In genomic region chr14:25607968-25608491, GRCm38 (mm10) we compare ENCODE assay signal across 7 mouse cellular contexts.
DNase-seq lines count a peak whose midpoint lies in the region; TF ChIP-seq lines count a peak whose summit lies in the region.

No protein-coding gene starts in this region.

- TF ChIP-seq CTCF in spleen, adult 2 months (IDR thresholded peaks at IDR 0.05; ENCODE audit: extremely low read depth, insufficient read depth, insufficient read length, insufficient replicate concordance) = no peak

- intact Hi-C loops in heart, postnatal 36 days (cut with DNase I) = loop anchor here (2.0 kb wide), 1 partner anchor 37 kb away; no protein-coding TSS in a partner anchor
- intact Hi-C loops in left cerebral cortex, postnatal 4 days (cut with DNase I) = no loop called here

- H3K27me3 ChIP-seq in embryonic facial prominence, embryonic 10.5 days (replicated peaks; ENCODE audit: low read depth, poor library complexity, severe bottlenecking) = no peaks in the 10 kb centered on the region
- H3K27me3 ChIP-seq in midbrain, embryonic 10.5 days (ENCODE audit: low read depth, poor library complexity, severe bottlenecking) = no peaks in the 10 kb centered on the region
- H3K27me3 ChIP-seq in spleen, adult 2 months (ENCODE audit: control insufficient read depth, insufficient read depth, low read length) = no peaks in the 10 kb centered on the region

- H3K27ac ChIP-seq in embryonic facial prominence, embryonic 10.5 days (replicated peaks) = peak overlapping the region; percentile 99
- H3K27ac ChIP-seq in midbrain, embryonic 10.5 days (replicated peaks) = peak overlapping the region; percentile 99
- peak overlapping the region; percentile 68 for H3K27ac ChIP-seq in spleen, adult 2 months (ENCODE audit: insufficient read depth, low read length)

- H3K9me3 ChIP-seq in embryonic facial prominence, embryonic 10.5 days = no peaks in the 10 kb centered on the region
- no peaks in the 10 kb centered on the region for H3K9me3 ChIP-seq in midbrain, embryonic 10.5 days (replicated peaks)

- H3K4me3 ChIP-seq in embryonic facial prominence, embryonic 10.5 days = peak overlapping the region; percentile 89
- peak overlapping the region; percentile 91 for H3K4me3 ChIP-seq in midbrain, embryonic 10.5 days
- peak overlapping the region; percentile 67 for H3K4me3 ChIP-seq in spleen, adult 2 months (ENCODE audit: extremely low read depth, insufficient read depth, insufficient read length)

- peaks cover 21% of the 10 kb centered on the region for H3K36me3 ChIP-seq in embryonic facial prominence, embryonic 10.5 days (replicated peaks)
- peaks cover 28% of the 10 kb centered on the region for H3K36me3 ChIP-seq in midbrain, embryonic 10.5 days
- H3K36me3 ChIP-seq in spleen, adult 2 months (ENCODE audit: control insufficient read depth, insufficient read depth, low read length) = no peaks in the 10 kb centered on the region

- under 1% methylated on average over 53 of the region's 53 CpGs for WGBS in embryonic facial prominence, embryonic 10.5 days
- WGBS in midbrain, embryonic 10.5 days = 1% methylated on average over 53 of the region's 53 CpGs
- 2% methylated on average over 46 of the region's 53 CpGs for WGBS in spleen, adult 2 months

- DNase-seq in CD4-positive helper T cell, adult 2 months (ENCODE audit: low read depth, low spot score) = peak; percentile 78
- DNase-seq in ES-CJ7 (ENCODE audit: low read depth, low spot score) = peak; percentile 76
- DNase-seq in embryonic facial prominence, embryonic 10.5 days (ENCODE audit: low spot score) = peak; percentile 78
- DNase-seq in heart, postnatal 36 days = peak; percentile 46 to 71
- DNase-seq in left cerebral cortex, postnatal 4 days = peak; percentile 47
- DNase-seq in midbrain, embryonic 10.5 days (ENCODE audit: low spot score) = peak; percentile 74
- peak in 1 of 2 experiments; percentile 76 for DNase-seq in spleen, adult 2 months (ENCODE audit: low read depth in 1 of 2, low spot score in 2 of 2)

- H3K4me1 ChIP-seq in embryonic facial prominence, embryonic 10.5 days = peaks cover 88% of the 10 kb centered on the region
- peaks cover 96% of the 10 kb centered on the region for H3K4me1 ChIP-seq in midbrain, embryonic 10.5 days
- H3K4me1 ChIP-seq in spleen, adult 2 months (ENCODE audit: control insufficient read depth, insufficient read depth, insufficient read length) = peaks cover 23% of the 10 kb centered on the region; the same call in 1 of the 2 replicates

- peak; percentile 57; the same call in 1 of the 2 replicates for TF ChIP-seq POLR2A in spleen, adult 2 months (IDR thresholded peaks at IDR 0.05; ENCODE audit: low read depth, low read length)
